Mouse (Mus musculus) midbrain, embryonic 15.5 days (tissue): Measurements from ENCODE around the gene Mpp4. TPM values are rescaled to one million over a fixed set of nuclear protein-coding genes. Genes with fewer than 3 reads are reported as not detected.

Experiments
- ATAC-seq: fragments of 200-750 bp; cut with Nextera tagmentation; replicated peaks from 2 replicates; pipeline ENCODE4 v1.8.0; 2017; ENCODE audit warnings: moderate TSS enrichment
- H3K27ac ChIP-seq: fragments of 300-500 bp; sonication (generic); 2 replicates; pipeline ENCODE4 v1.5.1; 2015; ENCODE audit warnings: mild to moderate bottlenecking, inconsistent platforms
- H3K27me3 ChIP-seq: fragments of 300-500 bp; sonication (generic); replicated peaks from 2 replicates; pipeline ENCODE4 v1.6.1; 2015; ENCODE audit warnings: inconsistent platforms
- H3K36me3 ChIP-seq: fragments of 300-500 bp; sonication (generic); replicated peaks from 2 replicates; pipeline ENCODE4 v1.6.1; 2015; ENCODE audit warnings: inconsistent platforms
- H3K4me1 ChIP-seq: fragments of 300-500 bp; sonication (generic); 2 replicates; pipeline ENCODE4 v1.6.1; 2015; ENCODE audit warnings: inconsistent platforms
- H3K4me2 ChIP-seq: fragments of 300-500 bp; sonication (generic); 2 replicates; pipeline ENCODE4 v1.6.1; 2015; ENCODE audit warnings: inconsistent platforms, mild to moderate bottlenecking, moderate library complexity
- H3K4me3 ChIP-seq: fragments of 300-500 bp; sonication (generic); 2 replicates; pipeline ENCODE4 v1.5.1; 2015; ENCODE audit warnings: mild to moderate bottlenecking, inconsistent platforms
- H3K9ac ChIP-seq: fragments of 300-500 bp; sonication (generic); 2 replicates; pipeline ENCODE4 v1.6.1; 2015; ENCODE audit warnings: mild to moderate bottlenecking, inconsistent platforms
- H3K9me3 ChIP-seq: fragments of 300-500 bp; sonication (generic); 2 replicates; pipeline ENCODE4 v1.6.1; 2016; ENCODE audit warnings: inconsistent platforms
- WGBS: fragments of 180-500 bp; shearing (Covaris S2); methylation state at CpG from one replicate; pipeline ENCODE4 v1.1.7; 2015; ENCODE audit warnings: mixed read lengths; 5-methylcytosine and 5-hydroxymethylcytosine counted together
- polyA plus RNA-seq: library from polyadenylated mRNA; unstranded; fragments of >200 nt; fragmentation: Nextera tagmentation; extraction: Ambion mirVana; gene quantifications from 2 replicates; pipeline ENCODE4 v1.2.1, GENCODE M21; 2015

Gene Mpp4
- polyA plus RNA-seq, 1 experiment from 2014 or later, result 1.2 TPM

- Histone ChIP-seq H3K4me3 (no peak overlapping the region), H3K9me3 (no peaks in the 10 kb centered on the region), H3K36me3 (peaks cover 34% of the 10 kb centered on the region), H3K4me2 (no peak overlapping the region), H3K4me1 (no peaks in the 10 kb centered on the region), H3K27me3 (no peaks in the 10 kb centered on the region), H3K9ac (no peak overlapping the region), H3K27ac (no peak overlapping the region)
- no peak for ATAC-seq
- 96% methylated on average over 4 of the region's 4 CpGs for WGBS
These were observed 19.9 kb upstream of the Mpp4 start for GRCm38 (mm10) chr1:59183045-59183444.

DNA sequence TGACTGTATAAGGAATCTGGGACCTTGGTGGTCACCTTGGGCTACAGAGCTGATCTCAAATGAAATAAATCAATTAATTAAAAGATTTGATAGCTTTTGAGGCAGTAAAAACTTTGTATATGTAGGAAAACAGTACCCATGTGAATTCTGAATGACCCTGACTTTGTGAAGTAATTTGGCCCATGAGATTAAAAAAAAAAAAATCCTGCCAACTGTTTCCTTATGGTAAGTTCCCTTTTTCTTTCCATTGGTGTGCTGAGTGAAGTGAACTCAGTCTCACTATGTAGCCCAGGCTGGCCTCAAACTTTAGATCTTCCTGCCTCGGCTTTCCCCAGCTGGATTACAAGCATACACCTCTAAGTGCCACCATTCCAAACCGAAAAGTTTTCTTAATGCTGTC is 19.2 kb upstream of the Mpp4 start:
- peaks cover 36% of the 10 kb centered on the region for H3K36me3 ChIP-seq
- H3K4me2 ChIP-seq, result no peak overlapping the region
- no peaks in the 10 kb centered on the region for H3K27me3 ChIP-seq
- H3K27ac ChIP-seq, result no peak overlapping the region
- no peak for ATAC-seq
- H3K9me3 ChIP-seq, result no peaks in the 10 kb centered on the region
- WGBS, result 92% methylated on average over 2 of the region's 2 CpGs
- H3K4me1 ChIP-seq, result no peaks in the 10 kb centered on the region
- no peak overlapping the region for H3K4me3 ChIP-seq
- H3K9ac ChIP-seq, result no peak overlapping the region

DNA sequence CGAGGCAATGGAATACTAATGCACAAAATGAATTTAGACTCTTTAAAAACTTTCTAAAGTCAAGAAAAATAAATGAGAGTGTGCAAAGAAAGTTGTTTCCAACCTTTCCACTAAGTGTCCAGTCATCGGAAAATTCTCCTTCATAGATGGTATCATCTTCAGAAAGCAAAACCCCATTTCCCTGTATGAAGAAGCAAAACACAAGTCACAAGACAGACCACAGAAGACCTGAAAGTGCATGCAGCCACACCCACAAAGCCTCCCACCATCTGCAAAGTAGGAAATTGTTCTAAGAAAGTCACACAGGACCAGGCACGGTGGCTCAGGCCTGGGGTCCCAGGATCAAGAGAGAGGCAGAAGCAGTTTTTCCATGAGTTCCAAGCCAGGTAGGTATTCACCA is 16.8 kb upstream of the Mpp4 start:
- Histone ChIP-seq H3K4me3 (no peak overlapping the region), H3K36me3 (peaks cover 39% of the 10 kb centered on the region), H3K9me3 (no peaks in the 10 kb centered on the region), H3K4me1 (no peaks in the 10 kb centered on the region), H3K9ac (no peak overlapping the region), H3K4me2 (no peak overlapping the region), H3K27me3 (no peaks in the 10 kb centered on the region), H3K27ac (no peak overlapping the region)
- no peak for ATAC-seq
- 93% methylated on average over 3 of the region's 3 CpGs for WGBS

DNA sequence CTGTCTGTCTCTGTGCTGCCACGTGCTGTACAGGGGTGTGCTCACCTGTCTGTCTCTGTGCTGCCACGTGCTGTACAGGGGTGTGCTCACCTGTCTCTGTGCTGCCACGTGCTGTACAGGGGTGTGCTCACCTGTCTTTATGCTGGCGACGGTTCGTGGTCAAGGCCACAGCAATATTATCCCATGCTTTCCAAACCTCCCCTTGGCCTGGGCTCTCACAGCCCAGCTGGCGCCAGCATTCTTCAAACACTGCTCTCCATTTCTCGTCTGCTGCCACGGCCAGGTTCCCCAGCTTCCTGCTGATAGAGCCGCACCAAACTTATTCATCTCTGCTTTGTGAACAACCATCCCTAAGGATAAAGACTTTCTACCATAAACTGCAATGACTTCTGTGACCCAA is 15.2 kb upstream of the Mpp4 start:
- H3K4me2 ChIP-seq, result no peak overlapping the region
- no peak overlapping the region for H3K27ac ChIP-seq
- no peaks in the 10 kb centered on the region for H3K27me3 ChIP-seq
- no peak overlapping the region for H3K4me3 ChIP-seq
- 93% methylated on average over 10 of the region's 10 CpGs for WGBS
- H3K9me3 ChIP-seq, result no peaks in the 10 kb centered on the region
- ATAC-seq, result no peak
- no peak overlapping the region for H3K9ac ChIP-seq
- H3K4me1 ChIP-seq, result no peaks in the 10 kb centered on the region
- H3K36me3 ChIP-seq, result peaks cover 35% of the 10 kb centered on the region

GRCm38 (mm10) chr1:59174514-59175373 is 11.6 kb upstream of the Mpp4 start:
- Histone ChIP-seq H3K4me3 (no peak overlapping the region), H3K36me3 (peaks cover 33% of the 10 kb centered on the region), H3K4me2 (no peak overlapping the region), H3K9ac (no peak overlapping the region), H3K27ac (no peak overlapping the region), H3K4me1 (no peaks in the 10 kb centered on the region), H3K9me3 (no peaks in the 10 kb centered on the region), H3K27me3 (no peaks in the 10 kb centered on the region)
- ATAC-seq, result no peak
- 82% methylated on average over 10 of the region's 10 CpGs for WGBS

DNA sequence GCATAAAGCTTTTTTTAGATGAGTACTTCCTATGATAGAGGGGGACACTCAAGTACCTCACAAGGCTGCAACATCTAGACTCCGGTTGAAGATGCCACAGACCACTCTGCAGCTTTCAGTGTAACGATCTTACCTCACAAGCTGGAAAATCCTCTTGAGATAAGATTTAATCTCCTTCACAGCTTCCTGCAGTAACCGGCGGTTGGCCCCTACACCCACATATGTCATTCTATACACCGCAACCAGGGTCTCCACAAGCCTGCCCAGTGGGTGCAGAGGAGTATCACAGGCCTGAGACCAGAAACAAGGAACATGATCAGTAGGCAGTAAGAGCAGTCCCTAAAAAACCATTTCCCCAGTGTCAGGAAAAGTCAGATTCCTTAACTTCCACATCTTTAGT is 9.8 kb upstream of the Mpp4 start:
- Histone ChIP-seq H3K27me3 (no peaks in the 10 kb centered on the region), H3K36me3 (peaks cover 26% of the 10 kb centered on the region), H3K4me1 (no peaks in the 10 kb centered on the region), H3K4me3 (no peak overlapping the region), H3K9ac (no peak overlapping the region), H3K9me3 (no peaks in the 10 kb centered on the region), H3K4me2 (no peak overlapping the region), H3K27ac (no peak overlapping the region)
- 90% methylated on average over 5 of the region's 5 CpGs for WGBS
- ATAC-seq, result no peak

DNA sequence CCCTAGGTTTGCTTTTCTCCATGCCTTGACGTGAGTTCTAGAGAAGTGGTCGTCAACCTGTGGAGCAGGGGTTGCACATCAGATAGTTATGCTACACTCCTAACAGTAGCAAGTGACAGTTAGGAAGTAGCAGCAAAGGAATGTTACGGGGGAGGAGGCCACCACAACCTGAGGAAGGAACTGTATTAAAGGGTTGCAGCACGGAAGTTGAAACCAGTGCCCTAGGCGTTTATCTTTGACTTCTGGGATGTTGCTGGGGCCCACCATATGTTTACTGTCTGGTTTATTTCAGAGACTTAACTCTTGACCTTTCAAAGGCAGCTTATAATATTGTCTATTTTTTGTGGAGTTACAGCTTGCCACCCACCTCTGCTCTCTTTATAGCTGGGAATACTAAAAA is 8.7 kb upstream of the Mpp4 start:
- H3K4me2 ChIP-seq, result no peak overlapping the region
- H3K27me3 ChIP-seq, result no peaks in the 10 kb centered on the region
- H3K4me1 ChIP-seq, result no peaks in the 10 kb centered on the region
- ATAC-seq, result no peak
- no peaks in the 10 kb centered on the region for H3K9me3 ChIP-seq
- no peak overlapping the region for H3K9ac ChIP-seq
- H3K4me3 ChIP-seq, result no peak overlapping the region
- H3K36me3 ChIP-seq, result peaks cover 31% of the 10 kb centered on the region
- 87% methylated on average over 5 of the region's 5 CpGs for whole genome bisulfite sequencing
- no peak overlapping the region for H3K27ac ChIP-seq

GRCm38 (mm10) chr1:59170290-59170689 is 7.1 kb upstream of the Mpp4 start:
- no peak overlapping the region for H3K4me3 ChIP-seq
- H3K27ac ChIP-seq, result no peak overlapping the region
- H3K36me3 ChIP-seq, result peaks cover 35% of the 10 kb centered on the region
- no peak overlapping the region for H3K9ac ChIP-seq
- no peaks in the 10 kb centered on the region for H3K4me1 ChIP-seq
- no peak for ATAC-seq
- H3K4me2 ChIP-seq, result no peak overlapping the region
- H3K9me3 ChIP-seq, result no peaks in the 10 kb centered on the region
- 76% methylated on average over 8 of the region's 8 CpGs for WGBS
- no peaks in the 10 kb centered on the region for H3K27me3 ChIP-seq

DNA sequence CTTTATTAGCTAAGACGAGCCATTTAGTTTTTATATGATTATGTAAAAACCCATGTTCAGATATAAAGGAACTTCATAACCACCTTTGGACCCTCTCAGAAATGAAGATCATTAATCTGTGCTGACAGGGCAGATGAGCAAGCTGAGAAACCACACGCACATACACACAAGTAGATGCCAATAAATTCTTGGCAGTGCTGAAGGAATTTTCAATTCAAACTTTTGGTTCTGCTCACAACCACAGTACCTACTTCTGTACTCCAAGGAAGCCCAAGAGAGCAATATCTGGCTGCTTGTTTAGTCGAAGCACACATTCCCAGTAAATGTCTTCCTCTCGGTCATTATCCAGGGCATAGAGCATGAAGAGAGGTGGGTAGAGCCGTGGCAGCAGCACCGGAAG is 6.4 kb upstream of the Mpp4 start:
- Histone ChIP-seq H3K27ac (no peak overlapping the region), H3K27me3 (no peaks in the 10 kb centered on the region), H3K9me3 (no peaks in the 10 kb centered on the region), H3K4me1 (no peaks in the 10 kb centered on the region), H3K4me2 (no peak overlapping the region), H3K9ac (no peak overlapping the region), H3K4me3 (no peak overlapping the region), H3K36me3 (peaks cover 35% of the 10 kb centered on the region)
- WGBS, result 94% methylated on average over 6 of the region's 6 CpGs
- ATAC-seq, result no peak

DNA sequence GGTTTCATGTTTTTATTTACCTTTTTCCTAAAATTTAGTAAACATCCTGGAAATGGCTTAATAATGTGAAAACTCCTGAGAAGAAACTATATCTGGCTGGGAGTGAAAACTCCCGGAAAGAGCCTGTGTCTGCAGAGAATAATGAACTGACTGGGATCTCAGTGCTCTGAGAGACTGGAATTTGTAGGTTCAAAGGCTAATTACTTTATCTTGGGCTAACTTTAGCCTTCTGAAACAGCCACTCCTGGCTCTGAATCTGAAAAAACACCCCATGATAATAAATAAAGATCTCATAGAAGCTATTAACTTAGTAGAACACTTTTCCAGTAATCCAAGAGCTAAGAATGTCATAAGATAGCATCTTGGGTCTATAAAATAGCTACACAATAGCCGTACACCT is 5.4 kb upstream of the Mpp4 start:
- no peaks in the 10 kb centered on the region for H3K27me3 ChIP-seq
- no peaks in the 10 kb centered on the region for H3K9me3 ChIP-seq
- H3K36me3 ChIP-seq, result peaks cover 35% of the 10 kb centered on the region
- no peaks in the 10 kb centered on the region for H3K4me1 ChIP-seq
- no peak overlapping the region for H3K4me3 ChIP-seq
- H3K9ac ChIP-seq, result no peak overlapping the region
- WGBS, result 96% methylated on average over 2 of the region's 2 CpGs
- no peak for ATAC-seq
- no peak overlapping the region for H3K4me2 ChIP-seq
- no peak overlapping the region for H3K27ac ChIP-seq

GRCm38 (mm10) chr1:59167654-59168425 is 4.7 kb upstream of the Mpp4 start:
- Histone ChIP-seq H3K9me3 (no peaks in the 10 kb centered on the region), H3K4me2 (no peak overlapping the region), H3K4me1 (peaks cover 6% of the 10 kb centered on the region; the same call in 1 of the 2 replicates), H3K4me3 (no peak overlapping the region), H3K9ac (no peak overlapping the region), H3K27me3 (no peaks in the 10 kb centered on the region), H3K36me3 (peaks cover 35% of the 10 kb centered on the region), H3K27ac (no peak overlapping the region)
- WGBS, result 84% methylated on average over 4 of the region's 4 CpGs
- ATAC-seq, result no peak

DNA sequence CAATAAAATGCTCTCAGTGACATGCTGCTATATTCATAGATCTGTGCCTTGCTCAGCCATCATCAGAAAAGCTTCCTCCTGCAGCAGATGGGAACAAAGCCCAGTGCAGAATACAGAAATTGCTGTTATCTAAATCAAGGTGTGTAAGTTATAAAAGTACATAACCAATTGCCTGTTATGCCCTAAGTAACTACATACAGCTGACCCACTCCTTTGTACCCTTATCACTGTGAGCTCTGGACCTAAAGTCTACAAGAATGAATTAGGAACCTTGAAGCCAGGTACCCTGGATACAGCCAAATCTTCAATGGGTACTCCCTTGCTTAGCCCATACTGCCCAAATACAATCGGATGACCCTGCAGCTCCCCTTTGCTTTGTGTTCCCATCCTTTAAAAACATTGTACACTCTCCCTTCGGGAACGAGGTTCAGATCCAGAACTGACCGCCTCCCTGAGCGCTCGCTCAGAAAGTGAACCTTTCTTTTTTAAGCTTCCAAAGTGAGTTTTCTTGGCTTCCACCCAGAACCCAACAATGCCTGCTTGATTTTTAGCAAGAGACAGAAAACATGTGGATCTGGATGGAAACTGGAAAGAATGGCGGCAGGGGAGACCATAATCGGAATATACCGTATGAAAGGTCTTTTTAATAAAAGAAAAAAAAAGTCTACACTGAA is 3.2 kb upstream of the Mpp4 start:
- peaks cover 23% of the 10 kb centered on the region for H3K36me3 ChIP-seq
- H3K4me2 ChIP-seq, result no peak overlapping the region

More for the DNA sequence above, 3.2 kb upstream of the Mpp4 start:
- no peaks in the 10 kb centered on the region for H3K27me3 ChIP-seq
- H3K27ac ChIP-seq, result no peak overlapping the region
- H3K9me3 ChIP-seq, result no peaks in the 10 kb centered on the region
- peaks cover 6% of the 10 kb centered on the region; the same call in 1 of the 2 replicates for H3K4me1 ChIP-seq
- no peak overlapping the region for H3K9ac ChIP-seq
- WGBS, result 88% methylated on average over 9 of the region's 9 CpGs
- no peak overlapping the region for H3K4me3 ChIP-seq
- no peak for ATAC-seq
